Mouse (Mus musculus): ENCODE measurements around the gene Gtsf1l.

- TF ChIP-seq CTCF (IDR thresholded peaks at IDR 0.05; ENCODE audit: low read depth) (no peak), EP300 (optimal IDR thresholded peaks at IDR 0.05) (no peak)
These were observed 14.6 kb upstream of the Gtsf1l start for GRCm38 (mm10) chr2:163102216-163102615.
